Mouse (Mus musculus) cortical plate, adult 2 months (tissue): Measurements from ENCODE around the gene Olfr68.

ENCODE experiments used
- CTCF ChIP-seq: fragments of 200-500 bp; IDR thresholded peaks from 2 replicates; pipeline ENCODE4 v1.5.1; 2011; ENCODE audit warnings: mild to moderate bottlenecking, control low read depth, low read length; ENCODE audit not compliant: insufficient read depth; ENCODE audit errors: extremely low read depth
- POLR2A ChIP-seq: fragments of 200-500 bp; IDR thresholded peaks from 2 replicates; pipeline ENCODE4 v1.6.1; 2011; ENCODE audit warnings: mild to moderate bottlenecking, low read length, control low read depth; ENCODE audit not compliant: insufficient read depth; ENCODE audit errors: extremely low read depth

DNA sequence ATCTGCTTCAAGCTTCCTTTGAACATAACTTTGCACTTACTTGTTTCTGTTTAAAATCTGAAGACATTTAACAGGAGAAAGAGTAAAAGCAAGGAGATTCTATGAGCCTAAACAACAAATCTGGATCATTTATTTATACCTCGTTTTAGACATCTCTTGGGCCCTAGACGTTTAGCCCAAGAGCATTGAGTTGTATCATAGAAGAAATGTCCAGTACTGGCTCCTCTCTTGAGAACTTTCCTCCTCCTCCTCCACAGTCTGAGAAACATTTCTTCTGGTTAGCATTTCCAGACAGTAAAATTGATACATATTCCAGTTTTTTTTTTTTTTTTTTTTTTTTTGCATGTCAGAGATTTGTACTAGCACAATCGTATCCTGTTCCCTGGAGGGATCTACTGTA, 12.2 kb upstream of the Olfr68 start, which contains the start of gene Olfr67:
- TF ChIP-seq POLR2A, result no peak
- TF ChIP-seq CTCF, result no peak
